Mouse (Mus musculus) CH12.LX (cell line): ENCODE measurements at regions not wholly inside any gene's neighbourhood (a gene's known extent, or its start where the extent isn't known, plus 50 kb on each side); places are given as distances from the start of the nearest gene placed in this dataset.

ENCODE experiments used
- DNase-seq: peaks from one replicate; pipeline ENCODE4 v3.0.0-alpha.2; 2013; ENCODE audit errors: extremely low read depth
- H3K27ac ChIP-seq: 2 replicates; pipeline ENCODE4 v1.5.1; 2012; ENCODE audit warnings: low read depth, mild to moderate bottlenecking, control low read depth, moderate library complexity; ENCODE audit not compliant: insufficient read depth
- H3K27me3 ChIP-seq: replicated peaks from 2 replicates; pipeline ENCODE3; 2012; ENCODE audit warnings: inconsistent platforms
- H3K36me3 ChIP-seq, 2 experiments: replicated peaks in 1 of 2; 2 replicates each; pipeline versions ENCODE3 to v1.6.1; 2012; ENCODE audit warnings: inconsistent platforms in 1 of 2, low read length in 1 of 2, mild to moderate bottlenecking in 1 of 2, mixed read lengths in 1 of 2, moderate library complexity in 1 of 2; ENCODE audit not compliant: control insufficient read depth in 1 of 2, insufficient read depth in 1 of 2
- H3K4me1 ChIP-seq, 2 experiments: 2 replicates each; pipeline ENCODE4 v1.6.1; 2012; ENCODE audit warnings: inconsistent platforms in 1 of 2, moderate library complexity in 1 of 2; ENCODE audit not compliant: insufficient read depth in 2 of 2, control insufficient read depth in 1 of 2
- H3K4me2 ChIP-seq: 2 replicates; pipeline ENCODE4 v1.6.1; 2012; ENCODE audit warnings: low read depth, mild to moderate bottlenecking, control low read depth; ENCODE audit not compliant: poor library complexity, insufficient read depth, severe bottlenecking
- H3K4me3 ChIP-seq, 3 experiments: fragments of 150-350 bp in 1 of 3; sonication (generic) in 1 of 3; replicated peaks in 1 of 3; 2 replicates each; pipeline versions ENCODE3 to v1.5.1; 2011 to 2012; ENCODE audit warnings: low read depth in 2 of 3, low read length in 2 of 3, mild to moderate bottlenecking in 2 of 3, moderate library complexity in 2 of 3, control low read depth in 1 of 3, improper control_type of control experiment in 1 of 3, inconsistent platforms in 1 of 3, mixed read lengths in 1 of 3; ENCODE audit not compliant: poor library complexity in 1 of 3
- H3K79me2 ChIP-seq: replicated peaks from 2 replicates; pipeline ENCODE4 v1.6.1; 2012; ENCODE audit warnings: mild to moderate bottlenecking, moderate library complexity; ENCODE audit not compliant: control insufficient read depth, poor library complexity, insufficient read depth, severe bottlenecking; ENCODE audit errors: extremely low read depth
- H3K9ac ChIP-seq: 2 replicates; pipeline ENCODE4 v1.6.1; 2012; ENCODE audit warnings: low read depth, mild to moderate bottlenecking, control low read depth, moderate library complexity; ENCODE audit not compliant: insufficient read depth
- H3K9me3 ChIP-seq: replicated peaks from 2 replicates; pipeline ENCODE3; 2012; ENCODE audit warnings: low read length, inconsistent platforms, mixed read lengths
- CHD1 ChIP-seq: IDR thresholded peaks from 2 replicates; pipeline ENCODE4 v1.6.1; 2012; ENCODE audit warnings: low read depth, low read length, improper control_type of control experiment, inconsistent platforms
- CTCF ChIP-seq, 2 experiments: IDR thresholded peaks in 1 of 2; conservative IDR thresholded peaks in 1 of 2; 2 replicates each; pipeline ENCODE4 v1.5.1; 2011 to 2012; ENCODE audit warnings: low read depth in 2 of 2, low read length in 2 of 2, improper control_type of control experiment in 1 of 2, inconsistent platforms in 1 of 2, mild to moderate bottlenecking in 1 of 2, moderate library complexity in 1 of 2
- ELF1 ChIP-seq: IDR thresholded peaks from 2 replicates; pipeline ENCODE4 v1.6.1; 2014; ENCODE audit warnings: low read depth, mild to moderate bottlenecking, inconsistent platforms, low read length, improper control_type of control experiment
- EP300 ChIP-seq: IDR thresholded peaks from 2 replicates; pipeline ENCODE4 v1.6.1; 2011; ENCODE audit warnings: low read length, improper control_type of control experiment
- GABPA ChIP-seq: IDR thresholded peaks from 2 replicates; pipeline ENCODE4 v1.6.1; 2012; ENCODE audit warnings: low read depth, low read length, improper control_type of control experiment, inconsistent platforms; ENCODE audit not compliant: insufficient replicate concordance
- HCFC1 ChIP-seq: IDR thresholded peaks from 2 replicates; pipeline ENCODE4 v1.6.1; 2012; ENCODE audit warnings: low read depth, mild to moderate bottlenecking, inconsistent platforms, low read length, improper control_type of control experiment
- IRF4 ChIP-seq: IDR thresholded peaks from 2 replicates; pipeline ENCODE4 v1.6.1; 2014; ENCODE audit warnings: low read depth, mild to moderate bottlenecking, inconsistent platforms, low read length, improper control_type of control experiment
- JUND ChIP-seq: conservative IDR thresholded peaks from 2 replicates; pipeline ENCODE4 v1.6.1; 2011; ENCODE audit warnings: low read depth, low read length, improper control_type of control experiment
- KAT2A ChIP-seq: IDR thresholded peaks from 2 replicates; pipeline ENCODE4 v1.6.1; 2012; ENCODE audit warnings: low read length, improper control_type of control experiment, inconsistent platforms; ENCODE audit not compliant: insufficient replicate concordance
- MAFK ChIP-seq: IDR thresholded peaks from 2 replicates; pipeline ENCODE4 v1.6.1; 2011; ENCODE audit warnings: low read length, improper control_type of control experiment; ENCODE audit not compliant: insufficient replicate concordance
- MAX ChIP-seq: IDR thresholded peaks from 2 replicates; pipeline ENCODE4 v1.6.1; 2011; ENCODE audit warnings: low read length, improper control_type of control experiment
- MXI1 ChIP-seq: IDR thresholded peaks from 2 replicates; pipeline ENCODE4 v1.6.1; 2011; ENCODE audit warnings: mild to moderate bottlenecking, low read depth, low read length, improper control_type of control experiment
- PAX5 ChIP-seq: IDR thresholded peaks from 2 replicates; pipeline ENCODE4 v1.6.1; 2012; ENCODE audit warnings: low read length, inconsistent platforms, mixed read lengths
- POLR2A ChIP-seq: IDR thresholded peaks from 2 replicates; pipeline ENCODE4 v1.6.1; 2011; ENCODE audit warnings: low read depth, mild to moderate bottlenecking, improper control_type of control experiment, low read length
- POLR2AphosphoS2 ChIP-seq: IDR thresholded peaks from 2 replicates; pipeline ENCODE4 v1.6.1; 2011; ENCODE audit warnings: low read depth, low read length, improper control_type of control experiment
- RAD21 ChIP-seq: IDR thresholded peaks from 2 replicates; pipeline ENCODE4 v1.6.1; 2011; ENCODE audit warnings: low read depth, mild to moderate bottlenecking, low read length, improper control_type of control experiment, moderate library complexity
- USF1 ChIP-seq: IDR thresholded peaks from 2 replicates; pipeline ENCODE4 v1.6.1; 2014; ENCODE audit warnings: low read depth, mild to moderate bottlenecking, inconsistent platforms, low read length, improper control_type of control experiment
- USF2 ChIP-seq: conservative IDR thresholded peaks from 2 replicates; pipeline ENCODE4 v1.6.1; 2011; ENCODE audit warnings: low read depth, low read length, improper control_type of control experiment
- ZMIZ1 ChIP-seq: IDR thresholded peaks from 2 replicates; pipeline ENCODE4 v1.6.1; 2012; ENCODE audit warnings: low read depth, mild to moderate bottlenecking, inconsistent platforms, low read length, improper control_type of control experiment
- dilution Hi-C: fragments of 300-500 bp; cut with MboI; formaldehyde crosslinking; loops from 2 replicates; pipeline ENCODE4 v1.14.3; 2020; ENCODE audit warnings: low sequenced_read_pairs; ENCODE audit not compliant: extremely low pct_unique_long_range_greater_than_20kb, extremely low pct_ligation_motif_present
- in situ Hi-C: fragments of 300-500 bp; cut with MboI; formaldehyde crosslinking; loops from 3 replicates; pipeline ENCODE4 v1.14.3; 2019; ENCODE audit warnings: low sequenced_read_pairs, low pct_ligation_motif_present, low pct_unique_long_range_greater_than_20kb, mixed read lengths

DNA sequence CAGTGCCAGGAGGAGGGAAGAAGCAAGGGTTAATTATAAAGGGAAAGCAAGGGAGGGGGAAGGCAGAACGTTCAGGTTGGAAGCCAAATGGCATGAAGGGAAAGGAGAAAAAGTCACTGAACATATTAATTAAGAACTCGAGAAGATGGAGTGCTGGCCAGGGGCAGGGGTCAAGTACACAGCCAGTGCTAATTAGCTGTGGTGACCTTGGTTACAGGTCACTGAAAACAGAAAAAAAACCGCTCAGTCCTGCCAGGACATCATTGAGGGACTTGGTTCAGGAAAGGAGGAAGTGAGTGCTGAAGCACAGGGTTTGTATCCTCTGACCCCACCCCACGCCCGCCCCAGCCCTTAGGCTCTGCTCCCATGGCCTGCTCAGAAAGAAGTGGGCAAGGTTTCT, 223.1 kb upstream of the Mocs1 start:
- H3K9me3 ChIP-seq = peaks cover 92% of the 10 kb centered on the region
- no peaks in the 10 kb centered on the region for H3K27me3 ChIP-seq
- H3K9ac ChIP-seq = no peak overlapping the region
- no peaks in the 10 kb centered on the region for H3K4me1 ChIP-seq
- in situ Hi-C loops (no loop called here), dilution Hi-C loops (no loop called here)
- H3K4me3 ChIP-seq = no peak overlapping the region
- TF ChIP-seq RAD21 (no peak), USF1 (no peak), POLR2A (no peak), MAX (no peak), HCFC1 (no peak), MXI1 (no peak)
- DNase-seq = no peak
- no peak overlapping the region for H3K27ac ChIP-seq
- no peak overlapping the region for H3K4me2 ChIP-seq
- no peaks in the 10 kb centered on the region for H3K36me3 ChIP-seq
- H3K79me2 ChIP-seq = no peaks in the 10 kb centered on the region

DNA sequence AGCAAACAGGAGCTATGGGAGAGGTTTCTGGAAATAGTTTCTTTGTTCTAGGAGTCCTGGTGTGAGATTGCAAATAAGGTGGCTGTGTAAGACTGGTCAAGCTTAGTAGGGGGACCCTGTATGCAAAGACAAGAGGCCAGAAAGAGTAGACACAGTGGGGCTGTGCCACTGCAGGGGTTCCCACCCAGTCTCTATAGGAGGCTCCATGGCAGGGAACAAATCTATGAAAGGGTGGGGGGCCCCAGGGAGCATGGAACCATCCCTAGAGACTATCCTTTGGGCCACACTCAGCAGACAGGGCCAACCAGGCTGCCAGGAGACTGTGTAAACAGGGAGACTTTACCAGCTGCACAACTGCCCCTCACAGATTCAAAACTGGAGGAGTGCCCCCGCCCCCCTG, 222.6 kb upstream of the Mocs1 start:
- in situ Hi-C loops = no loop called here
- TF ChIP-seq ELF1 = no peak
- no peak for TF ChIP-seq JUND
- no peak for TF ChIP-seq POLR2AphosphoS2
- no peak for TF ChIP-seq MAFK
- no peak for TF ChIP-seq USF2
- no peak for TF ChIP-seq IRF4
- no peak for TF ChIP-seq CTCF (conservative IDR thresholded peaks at IDR 0.05 in 1 of 2, IDR thresholded peaks at IDR 0.05 in 1 of 2; ENCODE audit: low read depth in 2 of 2, low read length in 2 of 2)
- TF ChIP-seq GABPA = no peak
- no peak for TF ChIP-seq EP300
- TF ChIP-seq PAX5 = no peak
- TF ChIP-seq CHD1 = no peak
- TF ChIP-seq ZMIZ1 = no peak
- no peak for TF ChIP-seq KAT2A
- no peak for TF ChIP-seq RAD21
- no peak overlapping the region for H3K9ac ChIP-seq
- DNase-seq = no peak
- H3K27me3 ChIP-seq = no peaks in the 10 kb centered on the region
- no peaks in the 10 kb centered on the region for H3K4me1 ChIP-seq
- H3K9me3 ChIP-seq = peaks cover 91% of the 10 kb centered on the region
- H3K27ac ChIP-seq = no peak overlapping the region
- no peaks in the 10 kb centered on the region for H3K36me3 ChIP-seq
- dilution Hi-C loops = no loop called here
- H3K4me3 ChIP-seq = no peak overlapping the region
- no peaks in the 10 kb centered on the region for H3K79me2 ChIP-seq
- no peak overlapping the region for H3K4me2 ChIP-seq
